Mouse (Mus musculus) left cerebral cortex, postnatal 14 days (tissue): ENCODE results near the gene Auts2. TPM values are rescaled to one million over a fixed set of nuclear protein-coding genes. Genes with fewer than 3 reads are reported as not detected.
A peak's percentile ranks its signal among the peaks of the same experiment; 100 is the strongest.

Experiments used
- DNase-seq, 2 experiments: peaks; one replicate each; pipeline ENCODE4 v3.0.0; 2021 to 2022; ENCODE audit warnings: low spot score in 2 of 2, mixed read lengths in 1 of 2
- intact Hi-C: fragments of 180-260 bp; cut with DNase I; formaldehyde crosslinking; loops from one replicate; pipeline ENCODE4 v1.15.1; 2025
- total RNA-seq, 2 experiments: library from RNA; stranded (reverse); gene quantifications; 2 replicates each; pipeline ENCODE4 v1.2.3; 2021

The Auts2 gene
- total RNA-seq, 2 experiments from 2014 or later = 88.7 to 96.9 TPM

DNA sequence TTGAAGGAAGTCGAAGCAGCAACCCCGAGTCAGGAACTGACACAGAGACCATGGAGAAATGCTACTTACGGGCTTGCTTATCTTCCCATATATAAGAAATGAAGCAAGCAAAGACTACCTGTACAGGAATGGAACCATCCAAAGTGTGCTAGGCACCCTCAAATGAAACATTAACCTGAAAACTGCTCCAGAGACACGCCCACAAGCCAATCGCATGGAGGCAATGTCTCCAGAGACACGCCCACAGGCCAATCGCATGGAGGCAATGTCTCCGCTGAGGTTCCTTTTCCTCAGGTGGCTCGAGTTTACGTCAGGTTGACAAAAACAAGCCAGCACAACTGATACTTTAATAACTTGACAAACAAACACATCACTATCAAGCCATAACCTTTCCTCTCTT is 379.2 kb downstream of the Auts2 start:
- intact Hi-C loops = no loop called here
- no peak for DNase-seq

DNA sequence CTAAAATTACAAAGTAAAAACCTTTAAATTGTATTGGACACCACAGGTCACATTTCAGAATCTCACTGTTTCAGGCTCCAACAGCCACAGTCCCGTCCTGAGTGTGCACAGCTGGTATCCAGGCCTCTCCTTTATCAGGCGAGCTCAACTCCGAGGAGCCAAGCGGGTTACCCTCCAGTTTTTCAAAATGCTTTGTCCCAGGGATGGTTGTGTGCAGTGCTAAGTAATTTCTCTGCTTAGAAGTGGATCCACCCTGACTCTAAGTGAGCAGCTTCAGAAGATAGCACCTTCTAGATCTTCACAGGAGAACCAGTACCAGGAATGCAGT is 381.0 kb downstream of the Auts2 start:
- intact Hi-C loops = no loop called here
- no peak for DNase-seq

GRCm38 (mm10) chr5:132161338-132162205 is 381.6 kb downstream of the Auts2 start:
- peak; percentile 50 to 62 for DNase-seq

DNA sequence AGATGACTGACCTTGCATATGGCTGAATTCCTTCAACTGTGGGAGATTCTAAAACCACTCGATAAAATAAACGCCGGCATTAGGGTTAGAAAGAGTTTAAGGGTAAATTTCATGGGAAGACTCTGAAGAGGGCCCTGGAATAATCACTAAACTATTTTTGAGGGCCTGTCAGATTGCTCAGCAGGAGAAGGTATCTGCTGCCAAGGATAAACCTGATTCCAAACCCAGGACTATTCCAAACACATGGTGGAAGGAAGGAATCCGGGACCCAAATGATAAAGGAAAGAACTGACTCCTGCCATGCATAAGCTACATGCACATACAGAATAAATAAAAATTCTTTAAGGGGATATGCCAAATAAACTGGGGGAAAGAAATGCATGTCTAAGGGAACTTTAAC is 399.0 kb downstream of the Auts2 start:
- intact Hi-C loops = no loop called here
- no peak for DNase-seq

More at GRCm38 (mm10) chr5:132161338-132162205, 381.6 kb downstream of the Auts2 start:
- intact Hi-C loops = no loop called here

DNA sequence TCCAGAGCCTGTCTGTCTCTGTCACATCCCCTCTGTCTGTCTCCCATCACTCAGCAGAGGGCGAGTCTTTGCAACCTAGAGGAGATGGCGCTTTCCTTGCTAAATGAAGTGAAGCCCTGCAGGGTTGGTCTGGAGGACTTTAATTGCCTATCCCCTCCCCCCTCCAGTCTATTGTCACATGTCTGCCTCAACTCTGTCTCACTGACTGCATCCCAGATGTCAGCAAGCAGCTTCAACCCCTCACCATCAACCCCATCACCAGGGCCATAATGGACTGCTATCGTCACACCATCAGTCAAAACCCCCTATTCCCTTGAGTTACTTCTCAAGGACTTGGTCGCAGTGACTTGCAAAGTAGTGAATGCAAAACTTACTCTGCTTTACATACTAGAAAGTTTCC is 402.3 kb downstream of the Auts2 start:
- intact Hi-C loops = no loop called here
- DNase-seq = no peak

GRCm38 (mm10) chr5:132135941-132136663 is 407.0 kb downstream of the Auts2 start:
- peak; percentile 24 to 42 for DNase-seq
- intact Hi-C loops = no loop called here

DNA sequence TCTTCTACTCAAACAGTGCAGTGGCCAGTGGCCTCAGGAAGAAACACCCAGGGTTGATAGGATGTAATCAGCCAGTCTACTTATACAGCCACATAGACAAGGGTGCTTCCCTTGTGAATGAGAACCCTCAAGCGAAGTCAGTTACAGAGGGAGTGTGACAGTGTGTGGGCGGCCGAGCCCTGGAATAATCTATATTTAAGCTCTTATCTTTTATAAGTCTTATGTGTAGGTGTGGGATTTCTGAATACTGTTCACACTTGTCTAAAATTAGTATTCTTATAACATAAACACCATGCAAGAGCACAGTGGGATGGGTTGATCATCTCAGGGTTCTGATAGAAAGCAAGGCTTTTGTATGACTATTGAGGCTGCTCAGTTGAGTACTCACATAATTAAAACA is 411.2 kb downstream of the Auts2 start:
- intact Hi-C loops = no loop called here
- peak; percentile 65 to 78 for DNase-seq

- intact Hi-C loops = no loop called here
- no peak for DNase-seq
Measured at GRCm38 (mm10) chr5:132130577-132130976, 412.6 kb downstream of the Auts2 start.

- intact Hi-C loops = no loop called here
- no peak for DNase-seq
Measured at GRCm38 (mm10) chr5:132126626-132127025, 416.5 kb downstream of the Auts2 start.

DNA sequence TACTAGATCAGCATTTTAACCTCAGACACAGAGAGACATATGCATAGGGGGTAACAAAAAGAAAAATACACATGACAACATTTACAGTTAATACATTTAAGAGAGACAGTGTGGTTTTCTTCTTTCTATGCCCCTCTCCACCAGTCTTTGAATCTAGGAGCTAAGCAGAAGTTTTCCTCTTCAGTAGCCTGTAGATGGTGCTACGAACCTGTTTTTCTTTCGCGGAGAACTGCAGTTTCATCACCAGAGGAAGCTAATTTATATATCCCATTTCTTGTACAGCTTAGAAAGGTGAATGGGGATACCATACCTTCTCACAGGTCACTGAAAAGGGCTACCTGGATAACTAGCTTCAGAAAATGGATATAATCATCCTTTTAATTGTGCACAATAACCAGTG is 427.5 kb downstream of the Auts2 start:
- intact Hi-C loops = loop anchor here (10.0 kb wide), 2 partner anchors 581 to 1949 kb away; no protein-coding TSS in a partner anchor
- peak; percentile 35 to 45 for DNase-seq

- intact Hi-C loops = loop anchor here (10.0 kb wide), 2 partner anchors 580 to 1950 kb away; no protein-coding TSS in a partner anchor
- DNase-seq = no peak
Measured at GRCm38 (mm10) chr5:132114561-132115301, 428.4 kb downstream of the Auts2 start.

- intact Hi-C loops = loop anchor here (10.0 kb wide), 2 partner anchors 579 to 1951 kb away; no protein-coding TSS in a partner anchor
- peak; percentile 58 to 65 for DNase-seq
Measured at GRCm38 (mm10) chr5:132113480-132113879, 429.7 kb downstream of the Auts2 start.

DNA sequence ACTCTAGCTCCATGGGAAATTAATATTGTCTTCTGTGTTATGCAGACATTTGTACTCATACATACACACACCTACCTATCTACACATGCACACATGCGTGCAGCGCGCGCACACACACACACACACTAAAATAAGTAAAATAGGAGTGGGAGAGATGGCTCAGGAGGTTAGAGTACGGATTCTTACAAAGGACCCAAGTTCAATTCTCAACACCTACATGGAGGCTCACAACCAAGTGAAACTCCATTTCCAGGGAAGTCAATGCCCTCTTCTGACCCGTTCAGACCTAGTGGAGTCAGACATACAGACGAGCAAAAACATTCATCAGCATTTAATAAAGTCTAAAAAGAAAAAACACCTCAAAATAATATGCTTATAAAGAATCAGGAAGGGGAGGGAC is 430.5 kb downstream of the Auts2 start:
- no peak for DNase-seq
- intact Hi-C loops = loop anchor here (10.0 kb wide), 2 partner anchors 578 to 1952 kb away; no protein-coding TSS in a partner anchor

DNA sequence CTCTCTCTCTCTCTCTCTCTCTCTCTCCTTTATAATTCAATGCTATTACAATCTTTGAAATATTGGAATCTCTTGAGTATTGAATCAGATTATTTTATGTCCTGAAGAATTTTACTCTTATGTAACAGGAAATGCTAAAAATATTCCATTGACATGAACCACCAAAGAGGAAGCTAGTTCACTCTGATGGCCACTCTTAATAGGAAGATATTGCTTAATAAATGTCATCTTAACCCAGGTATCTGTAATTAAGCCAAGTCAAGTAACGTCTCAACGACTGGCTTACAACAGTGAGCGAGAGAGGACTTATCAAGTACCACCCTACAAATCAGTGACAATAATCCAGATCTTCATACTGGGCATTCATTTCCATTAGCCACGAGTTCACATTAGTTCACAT is 440.7 kb downstream of the Auts2 start:
- intact Hi-C loops = no loop called here
- no peak for DNase-seq

GRCm38 (mm10) chr5:132098461-132098860 is 444.7 kb downstream of the Auts2 start:
- no peak for DNase-seq
- intact Hi-C loops = no loop called here

DNA sequence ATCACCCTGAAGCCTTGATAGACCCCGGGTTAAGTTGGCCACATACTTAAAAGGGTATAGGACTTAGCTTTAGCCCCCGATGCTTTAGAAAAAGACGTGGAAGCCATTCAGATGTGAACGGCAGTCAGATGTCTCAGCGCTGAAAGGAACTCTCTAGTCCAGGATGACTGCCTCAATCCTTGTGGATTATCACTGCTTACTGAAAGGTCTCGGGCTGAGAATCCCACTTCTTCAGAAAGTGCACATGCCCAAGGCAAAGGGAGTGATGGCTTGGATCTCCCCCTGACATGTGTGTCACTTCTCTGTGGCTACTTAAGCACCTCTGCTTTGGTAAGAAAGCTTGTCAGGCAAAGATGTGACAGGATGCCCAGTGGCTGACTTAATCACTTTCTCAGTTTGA is 450.4 kb downstream of the Auts2 start:
- no peak for DNase-seq
- intact Hi-C loops = no loop called here

GRCm38 (mm10) chr5:132089496-132090250 is 453.5 kb downstream of the Auts2 start:
- DNase-seq = no peak
- intact Hi-C loops = no loop called here

DNA sequence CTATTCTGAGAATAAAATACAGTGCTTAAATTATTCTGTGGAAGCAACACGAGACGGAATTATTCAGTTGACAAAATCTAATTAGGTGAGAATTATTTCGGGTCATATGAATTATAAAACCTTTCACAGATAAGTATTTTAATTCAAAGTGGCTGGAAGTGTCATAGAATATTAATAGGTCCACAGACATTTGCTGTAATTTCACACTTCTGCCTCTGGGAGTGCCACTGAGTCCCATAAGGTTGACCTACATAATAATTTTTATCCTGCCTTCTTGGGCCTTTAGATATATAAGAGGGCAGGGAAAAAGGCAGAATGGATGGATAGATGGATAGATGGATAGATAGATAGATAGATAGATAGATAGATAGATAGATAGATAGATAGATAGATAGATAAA is 454.6 kb downstream of the Auts2 start:
- intact Hi-C loops = no loop called here
- no peak for DNase-seq

DNA sequence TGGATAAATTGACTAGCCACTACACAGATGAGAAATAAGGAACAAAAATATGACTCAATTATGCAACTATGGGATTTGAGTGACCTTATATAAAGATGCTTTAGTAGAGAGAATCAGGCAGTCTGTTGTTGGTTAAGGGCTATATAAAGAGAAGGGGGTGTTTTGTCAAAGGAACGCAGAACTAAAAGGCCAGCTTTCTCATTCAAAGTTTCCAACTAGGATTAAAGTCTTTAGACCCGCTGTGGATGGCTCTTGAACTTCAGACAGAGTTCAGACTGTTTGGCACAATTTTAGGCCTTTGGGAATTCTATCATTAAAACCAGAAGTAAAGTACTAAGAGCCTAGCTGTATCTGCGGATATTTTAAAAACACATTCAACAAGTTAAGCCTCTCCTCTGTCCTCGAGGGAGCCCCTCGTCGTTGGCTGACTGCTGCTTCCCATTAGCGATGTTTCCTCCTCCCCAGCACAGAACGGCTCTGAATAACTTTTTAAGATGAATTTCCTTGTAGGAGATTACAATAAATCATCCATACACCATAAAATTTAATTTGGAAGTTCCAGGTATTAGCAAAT is 459.3 kb downstream of the Auts2 start:
- no peak for DNase-seq
- intact Hi-C loops = no loop called here
